Mouse (Mus musculus) forebrain, postnatal 0 days (tissue): ENCODE data around the gene Kbtbd12. TPM values are rescaled to one million over a fixed set of nuclear protein-coding genes. Genes with fewer than 3 reads are reported as not detected.

Source experiments
- ATAC-seq: fragments of 200-750 bp; cut with Nextera tagmentation; 2 replicates; pipeline ENCODE4 v1.8.0; 2017; ENCODE audit warnings: mild to moderate bottlenecking, moderate library complexity
- DNase-seq: peaks from one replicate; pipeline ENCODE4 v3.0.0-alpha.2; 2015
- H3K27ac ChIP-seq: fragments of 300-500 bp; sonication (generic); 2 replicates; pipeline ENCODE4 v1.5.1; 2014; ENCODE audit warnings: low read depth, mild to moderate bottlenecking, antibody characterized with exemption, low read length, moderate library complexity, mixed read lengths
- H3K27me3 ChIP-seq: fragments of 300-500 bp; sonication (generic); 2 replicates; pipeline ENCODE4 v1.6.1; 2014; ENCODE audit warnings: mild to moderate bottlenecking, low read length, mixed read lengths; ENCODE audit not compliant: insufficient read depth
- H3K36me3 ChIP-seq: fragments of 300-500 bp; sonication (generic); 2 replicates; pipeline ENCODE4 v1.6.1; 2014; ENCODE audit warnings: mild to moderate bottlenecking, moderate library complexity; ENCODE audit not compliant: insufficient read depth
- H3K4me1 ChIP-seq: fragments of 300-500 bp; sonication (generic); 2 replicates; pipeline ENCODE4 v1.6.1; 2014; ENCODE audit warnings: antibody characterized with exemption; ENCODE audit not compliant: insufficient read depth
- H3K4me2 ChIP-seq: fragments of 300-500 bp; sonication (generic); 2 replicates; pipeline ENCODE4 v1.6.1; 2014; ENCODE audit warnings: low read depth, mild to moderate bottlenecking, moderate library complexity
- H3K4me3 ChIP-seq: fragments of 300-500 bp; sonication (generic); 2 replicates; pipeline ENCODE4 v1.5.1; 2014; ENCODE audit warnings: low read depth, low read length, mixed read lengths
- H3K9ac ChIP-seq: fragments of 300-500 bp; sonication (generic); 2 replicates; pipeline ENCODE4 v1.6.1; 2014; ENCODE audit warnings: mild to moderate bottlenecking
- H3K9me3 ChIP-seq: fragments of 300-500 bp; sonication (generic); 2 replicates; pipeline ENCODE4 v1.6.1; 2016; ENCODE audit warnings: low read length
- CTCF ChIP-seq: sonication (generic); IDR thresholded peaks from 2 replicates; pipeline ENCODE4 v1.5.1; 2016; ENCODE audit warnings: antibody characterized with exemption, control low read depth, low read depth
- WGBS: fragments of 180-500 bp; shearing (Covaris S2); extraction: QIAGEN DNeasy Blood & Tissue Kit; methylation state at CpG from one replicate; pipeline ENCODE4 v1.1.7; 2014; 5-methylcytosine and 5-hydroxymethylcytosine counted together
- polyA plus RNA-seq: library from polyadenylated mRNA; unstranded; fragments of >200 nt; fragmentation: Nextera tagmentation; extraction: Ambion mirVana; gene quantifications from 2 replicates; pipeline ENCODE4 v1.2.1, GENCODE M21; 2015
- total RNA-seq: library from RNA; depleted of rRNA; stranded (reverse); fragments of >200 nt; gene quantifications from 2 replicates; pipeline ENCODE4 v1.2.3, GENCODE M21; 2014

Gene Kbtbd12
- total and polyA plus RNA-seq, 2 experiments from 2014 or later: 0.24 to 0.29 TPM

DNA sequence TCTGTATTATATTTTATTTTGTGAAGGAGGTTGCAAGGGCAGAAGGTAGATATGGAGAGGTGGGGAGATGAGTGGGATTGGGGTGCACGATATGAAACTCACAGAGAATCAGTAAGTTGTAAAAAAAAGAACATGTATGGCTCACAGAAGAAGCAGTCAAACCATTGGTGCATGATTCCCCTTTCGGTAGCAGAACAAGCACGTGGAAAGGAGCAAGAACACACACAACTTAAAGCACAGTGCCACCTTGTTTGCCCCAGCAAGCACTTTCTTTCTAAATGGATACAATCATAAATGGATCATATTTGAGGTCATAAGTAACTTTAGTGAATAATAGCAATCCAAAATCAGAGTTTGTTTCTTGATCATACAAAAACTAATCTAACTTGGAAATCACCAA lies 24.5 kb upstream of the Kbtbd12 start:
- H3K4me1 ChIP-seq: no peaks in the 10 kb centered on the region
- DNase-seq (no peak), ATAC-seq (no peak)
- WGBS: 88% methylated on average over 3 of the region's 3 CpGs
- no peaks in the 10 kb centered on the region for H3K9me3 ChIP-seq
- no peaks in the 10 kb centered on the region for H3K36me3 ChIP-seq
- no peaks in the 10 kb centered on the region for H3K27me3 ChIP-seq
- no peak overlapping the region for H3K4me2 ChIP-seq
- H3K4me3 ChIP-seq: no peak overlapping the region
- H3K9ac ChIP-seq: no peak overlapping the region
- H3K27ac ChIP-seq: no peak overlapping the region
- TF ChIP-seq CTCF: no peak

- DNase-seq: no peak
- TF ChIP-seq CTCF: no peak
- Histone ChIP-seq H3K9ac (no peak overlapping the region), H3K9me3 (no peaks in the 10 kb centered on the region), H3K4me3 (no peak overlapping the region), H3K4me2 (no peak overlapping the region), H3K4me1 (no peaks in the 10 kb centered on the region), H3K27me3 (no peaks in the 10 kb centered on the region), H3K36me3 (no peaks in the 10 kb centered on the region), H3K27ac (no peak overlapping the region)
- ATAC-seq: no peak
- WGBS: 92% methylated on average over 2 of the region's 2 CpGs
Observed at GRCm38 (mm10) chr6:88661696-88662095, 23.9 kb upstream of the Kbtbd12 start.

DNA sequence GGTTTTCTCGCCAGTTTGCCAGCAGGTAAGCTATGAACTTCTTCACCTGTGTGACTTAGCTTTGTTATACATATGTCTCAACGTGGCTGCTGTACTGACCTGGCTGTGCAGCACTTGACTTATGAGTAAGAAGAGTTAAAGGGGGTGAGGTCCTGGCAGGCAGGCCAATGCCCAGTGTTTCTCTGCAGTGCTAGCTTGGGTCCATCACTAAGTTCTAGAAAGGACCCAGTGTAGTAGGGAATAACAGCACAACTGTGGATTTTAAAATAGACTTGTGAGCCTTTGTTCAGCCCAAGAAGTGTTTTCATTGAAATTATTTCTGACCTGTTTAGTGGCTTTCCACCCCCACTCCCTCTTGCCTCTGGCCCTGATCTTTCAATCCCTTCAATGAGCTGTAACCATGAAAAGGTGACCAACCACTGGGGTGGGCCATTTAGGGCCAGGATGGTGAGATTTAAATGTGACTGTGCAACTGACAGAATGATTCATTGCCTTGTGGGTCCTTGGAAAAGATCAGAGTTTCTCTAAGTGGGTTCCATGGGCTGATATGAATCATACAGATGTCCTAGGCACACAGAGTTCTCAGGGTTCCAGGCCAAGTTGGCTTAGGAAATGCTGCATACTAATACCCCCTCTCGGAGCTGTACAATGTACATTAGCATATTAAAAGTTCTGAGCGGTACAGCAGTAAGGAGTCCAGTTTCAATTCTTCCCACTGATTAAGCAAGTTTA lies 10.0 kb upstream of the Kbtbd12 start:
- no peak for TF ChIP-seq CTCF

GRCm38 (mm10) chr6:88644786-88645185 lies 7.0 kb upstream of the Kbtbd12 start:
- H3K4me3 ChIP-seq: no peak overlapping the region
- no peak for ATAC-seq
- H3K27ac ChIP-seq: no peak overlapping the region
- peaks cover 7% of the 10 kb centered on the region; the same call in 1 of the 2 replicates for H3K4me1 ChIP-seq
- no peak overlapping the region for H3K4me2 ChIP-seq
- no peaks in the 10 kb centered on the region for H3K27me3 ChIP-seq
- H3K36me3 ChIP-seq: no peaks in the 10 kb centered on the region
- DNase-seq: no peak
- no peaks in the 10 kb centered on the region for H3K9me3 ChIP-seq
- WGBS: 83% methylated on average over 4 of the region's 4 CpGs
- TF ChIP-seq CTCF: no peak
- H3K9ac ChIP-seq: no peak overlapping the region

More for the DNA sequence above, 10.0 kb upstream of the Kbtbd12 start:
- H3K9me3 ChIP-seq: no peaks in the 10 kb centered on the region
- H3K4me1 ChIP-seq: no peaks in the 10 kb centered on the region
- H3K4me3 ChIP-seq: no peak overlapping the region
- no peak for ATAC-seq
- H3K27me3 ChIP-seq: no peaks in the 10 kb centered on the region
- H3K27ac ChIP-seq: no peak overlapping the region
- WGBS: 48% methylated on average over 4 of the region's 4 CpGs
- no peak overlapping the region for H3K9ac ChIP-seq
- H3K4me2 ChIP-seq: no peak overlapping the region
- no peak for DNase-seq
- H3K36me3 ChIP-seq: no peaks in the 10 kb centered on the region

GRCm38 (mm10) chr6:88641346-88641920 lies 3.7 kb upstream of the Kbtbd12 start:
- H3K4me1 ChIP-seq: peaks cover 7% of the 10 kb centered on the region; the same call in 1 of the 2 replicates
- no peak for TF ChIP-seq CTCF
- no peak for DNase-seq
- H3K9me3 ChIP-seq: no peaks in the 10 kb centered on the region
- no peaks in the 10 kb centered on the region for H3K27me3 ChIP-seq
- H3K9ac ChIP-seq: no peak overlapping the region
- 75% methylated on average over 4 of the region's 4 CpGs for WGBS
- H3K27ac ChIP-seq: no peak overlapping the region
- H3K4me3 ChIP-seq: no peak overlapping the region
- H3K36me3 ChIP-seq: no peaks in the 10 kb centered on the region
- ATAC-seq: no peak
- no peak overlapping the region for H3K4me2 ChIP-seq

GRCm38 (mm10) chr6:88640331-88640730 lies 2.6 kb upstream of the Kbtbd12 start:
- Histone ChIP-seq H3K27ac (0 out of 2 replicates have a peak overlapping the region, but pooled peaks have one; percentile 9), H3K4me3 (no peak overlapping the region), H3K9me3 (no peaks in the 10 kb centered on the region), H3K4me1 (peaks cover 7% of the 10 kb centered on the region; the same call in 1 of the 2 replicates), H3K4me2 (peak overlapping the region; percentile 22), H3K36me3 (no peaks in the 10 kb centered on the region), H3K27me3 (no peaks in the 10 kb centered on the region), H3K9ac (peak overlapping the region; percentile 23; the same call in 1 of the 2 replicates)
- DNase-seq: no peak
- ATAC-seq: peak; percentile 10; the same call in 1 of the 2 replicates
- 13% methylated on average over 3 of the region's 3 CpGs for WGBS
- no peak for TF ChIP-seq CTCF

- Histone ChIP-seq H3K4me2 (peak overlapping the region; percentile 22), H3K4me3 (no peak overlapping the region), H3K9ac (peak overlapping the region; percentile 23; the same call in 1 of the 2 replicates), H3K4me1 (peaks cover 7% of the 10 kb centered on the region; the same call in 1 of the 2 replicates), H3K27me3 (no peaks in the 10 kb centered on the region), H3K27ac (0 out of 2 replicates have a peak overlapping the region, but pooled peaks have one; percentile 9), H3K9me3 (no peaks in the 10 kb centered on the region), H3K36me3 (no peaks in the 10 kb centered on the region)
- peak; percentile 91 for ATAC-seq
- peak; percentile 78 for DNase-seq
- whole genome bisulfite sequencing: 1% methylated on average over 9 of the region's 9 CpGs
- peak; percentile 63 for TF ChIP-seq CTCF
Observed at GRCm38 (mm10) chr6:88639921-88640320, 2.2 kb upstream of the Kbtbd12 start.
